In genomic region chr5:50570701-50571100, GRCm38 (mm10) we compare ENCODE assay signal across 22 mouse cellular contexts.
DNase-seq lines count a peak whose midpoint lies in the region; ATAC-seq and TF ChIP-seq lines count a peak whose summit lies in the region.
"Had no signal": no experiment of that assay in that cellular context is flagged by ENCODE, and none has a peak within 500 bp of the region (broad histone marks: within the 10 kb centered on the region; RNA-seq: fewer than 3 reads in every experiment).

No protein-coding gene starts in this region.

- TF ChIP-seq EP300 in heart, postnatal 0 days (IDR thresholded peaks at IDR 0.05; ENCODE audit: low read depth): no peak

- no peaks in the 10 kb centered on the region for H3K36me3 ChIP-seq in heart, postnatal 0 days (replicated peaks; ENCODE audit: control insufficient read depth, insufficient read depth, low read length)
- no peaks in the 10 kb centered on the region for H3K36me3 ChIP-seq in lung, embryonic 14.5 days (ENCODE audit: insufficient read depth)
- H3K36me3 ChIP-seq: forebrain, embryonic 10.5 days; heart, embryonic 12.5 days; hindbrain, embryonic 12.5 days; limb, embryonic 12.5 days; midbrain, embryonic 12.5 days had no signal

- no peak for ATAC-seq in heart, postnatal 0 days (ENCODE audit: insufficient read depth, low read depth)
- no peak for ATAC-seq in lung, embryonic 14.5 days (ENCODE audit: insufficient read depth)
- ATAC-seq: forebrain, postnatal 0 days; intestine, postnatal 0 days; liver, postnatal 0 days had no signal

- H3K9me3 ChIP-seq in heart, postnatal 0 days (replicated peaks; ENCODE audit: control insufficient read depth, low read length): no peaks in the 10 kb centered on the region
- no peaks in the 10 kb centered on the region for H3K9me3 ChIP-seq in lung, embryonic 14.5 days (ENCODE audit: low read depth, low read length)
- H3K9me3 ChIP-seq: forebrain, embryonic 10.5 days; heart, embryonic 12.5 days; hindbrain, embryonic 12.5 days; limb, embryonic 12.5 days; midbrain, embryonic 12.5 days had no signal

- no peak overlapping the region for H3K27ac ChIP-seq in heart, postnatal 0 days (ENCODE audit: low read depth)
- H3K27ac ChIP-seq in lung, embryonic 14.5 days (ENCODE audit: low read depth): no peak overlapping the region
- H3K27ac ChIP-seq: forebrain, embryonic 10.5 days; hindbrain, embryonic 12.5 days; limb, embryonic 12.5 days; midbrain, embryonic 12.5 days; stomach, postnatal 0 days had no signal

- no peak overlapping the region for H3K4me3 ChIP-seq in heart, postnatal 0 days (ENCODE audit: low read depth, low read length)
- no peak overlapping the region for H3K4me3 ChIP-seq in lung, embryonic 14.5 days (ENCODE audit: low read depth, low read length)
- H3K4me3 ChIP-seq: forebrain, embryonic 10.5 days; heart, embryonic 12.5 days; hindbrain, embryonic 12.5 days; limb, embryonic 12.5 days; midbrain, embryonic 12.5 days had no signal

- H3K9ac ChIP-seq in heart, postnatal 0 days (replicated peaks; ENCODE audit: low read depth, low read length): no peak overlapping the region
- H3K9ac ChIP-seq in lung, embryonic 14.5 days: no peak overlapping the region
- H3K9ac ChIP-seq: forebrain, postnatal 0 days; heart, embryonic 12.5 days; hindbrain, embryonic 12.5 days; limb, embryonic 12.5 days; liver, postnatal 0 days; midbrain, embryonic 12.5 days had no signal

- no peak for TF ChIP-seq CTCF in heart, postnatal 0 days (IDR thresholded peaks at IDR 0.05; ENCODE audit: low read depth)
- no peak for TF ChIP-seq CTCF in lung, embryonic 14.5 days (IDR thresholded peaks at IDR 0.05; ENCODE audit: low read depth)

- DNase-seq in heart, postnatal 0 days (ENCODE audit: low spot score): peak; percentile 8
- DNase-seq in heart, adult 11 months: no peak
- peak; percentile 3 for DNase-seq in lung, embryonic 14.5 days
- DNase-seq in lung, postnatal 10 days: no peak
- peak; percentile 17 to 25 for DNase-seq in right cerebral cortex, adult 2 months (ENCODE audit: low spot score in 2 of 2)
- DNase-seq in ovary, postnatal 10 days (ENCODE audit: low spot score): no peak
- DNase-seq in lung, postnatal 4 days: no peak
- DNase-seq in cerebellum, adult 8-10 months: no peak
- DNase-seq: adrenal gland, postnatal 14 days; cerebellum, adult 9-10 months; forebrain, postnatal 0 days; kidney, postnatal 10 days; liver, postnatal 0 days; lung, postnatal 14 days had no signal

- H3K27me3 ChIP-seq in heart, postnatal 0 days (ENCODE audit: control insufficient read depth, insufficient read depth, low read length): no peaks in the 10 kb centered on the region
- H3K27me3 ChIP-seq in lung, embryonic 14.5 days (ENCODE audit: insufficient read depth, low read length): no peaks in the 10 kb centered on the region
- H3K27me3 ChIP-seq: heart, embryonic 12.5 days; hindbrain, embryonic 12.5 days; limb, embryonic 12.5 days; midbrain, embryonic 12.5 days had no signal

- no peaks in the 10 kb centered on the region for H3K4me1 ChIP-seq in heart, postnatal 0 days (ENCODE audit: control insufficient read depth, insufficient read depth)
- H3K4me1 ChIP-seq in lung, embryonic 14.5 days (ENCODE audit: insufficient read depth): no peaks in the 10 kb centered on the region
- H3K4me1 ChIP-seq: forebrain, embryonic 10.5 days; heart, embryonic 12.5 days; hindbrain, embryonic 12.5 days; limb, embryonic 12.5 days; midbrain, embryonic 12.5 days had no signal

- no peak overlapping the region for H3K4me2 ChIP-seq in heart, postnatal 0 days (ENCODE audit: low read depth, low read length)
- no peak overlapping the region for H3K4me2 ChIP-seq in lung, embryonic 14.5 days
- H3K4me2 ChIP-seq: heart, embryonic 12.5 days; hindbrain, embryonic 12.5 days; limb, embryonic 12.5 days; liver, embryonic 11.5 days; midbrain, embryonic 12.5 days had no signal

- WGBS in heart, postnatal 0 days: 63% methylated on average over 5 of the region's 5 CpGs
- WGBS in lung, embryonic 14.5 days: 56% methylated on average over 5 of the region's 5 CpGs

Comparison
In these comparisons a context has a peak if more than half of its experiments do, and no peak if none do; other contexts are left out.
1. DNase-seq: peak in heart, postnatal 0 days (single experiment), lung, embryonic 14.5 days (single experiment) and right cerebral cortex, adult 2 months (2 of 2); none in heart, adult 11 months (single experiment), lung, postnatal 10 days (single experiment), ovary, postnatal 10 days (single experiment), lung, postnatal 4 days (0 of 2) and cerebellum, adult 8-10 months (single experiment).